Mouse (Mus musculus) cortical plate, adult 2 months (tissue): Measurements from ENCODE around the gene Fbxo42.

Experiments used
- CTCF ChIP-seq: fragments of 200-500 bp; IDR thresholded peaks from 2 replicates; pipeline ENCODE4 v1.5.1; 2011; ENCODE audit warnings: mild to moderate bottlenecking, control low read depth, low read length; ENCODE audit not compliant: insufficient read depth; ENCODE audit errors: extremely low read depth
- POLR2A ChIP-seq: fragments of 200-500 bp; IDR thresholded peaks from 2 replicates; pipeline ENCODE4 v1.6.1; 2011; ENCODE audit warnings: mild to moderate bottlenecking, low read length, control low read depth; ENCODE audit not compliant: insufficient read depth; ENCODE audit errors: extremely low read depth

DNA sequence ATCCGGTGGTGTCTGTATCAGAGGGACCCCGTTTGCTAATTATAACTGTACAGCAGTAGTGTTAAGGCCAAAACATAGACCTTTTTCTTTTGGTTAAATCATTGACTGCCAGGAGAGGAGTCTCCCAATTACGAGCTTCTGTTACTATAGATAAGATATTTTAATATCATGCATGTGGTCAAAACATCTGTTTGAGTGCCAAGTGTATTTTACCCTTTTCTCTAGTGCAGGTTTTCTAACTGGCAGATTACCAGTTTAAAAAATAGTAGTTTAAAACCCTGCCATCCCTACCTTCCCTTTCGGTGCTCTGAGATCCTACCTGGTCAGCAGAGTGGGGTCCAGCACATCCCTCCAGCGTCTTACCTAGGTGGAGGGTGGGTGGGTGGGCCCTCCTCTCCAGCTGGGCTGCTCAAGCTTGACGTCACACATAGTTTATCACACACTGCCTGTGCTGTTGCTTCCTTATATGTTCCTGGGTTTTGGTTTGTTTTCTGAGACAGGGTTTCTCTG, 14.0 kb downstream of the Fbxo42 start:
- TF ChIP-seq CTCF (no peak), POLR2A (no peak)
